In the genomic region with DNA sequence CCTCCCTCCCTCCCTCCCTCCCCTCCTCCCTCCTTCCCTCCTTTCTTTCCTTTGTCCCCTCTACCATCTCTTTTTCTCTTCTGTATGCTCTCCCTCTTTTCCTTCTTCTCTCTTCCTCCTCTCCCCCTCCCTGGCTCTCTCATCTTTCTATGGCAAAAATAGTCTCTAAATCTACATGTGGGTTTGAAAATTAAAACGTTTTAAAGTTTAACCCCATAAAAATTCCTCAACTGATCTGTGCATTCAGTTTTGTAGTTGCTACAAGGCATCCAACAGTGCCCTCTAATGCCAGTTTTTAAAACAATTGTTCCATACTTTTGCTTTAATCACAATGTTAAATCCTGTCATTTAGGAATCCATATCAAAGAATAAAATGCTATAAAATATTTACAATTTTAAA, we compare ENCODE assay signal across 17 mouse cellular contexts.
DNase-seq lines count a peak whose midpoint lies in the region; ATAC-seq lines count a peak whose summit lies in the region.
"Had no signal": no experiment of that assay in that cellular context is flagged by ENCODE, and none has a peak within 500 bp of the region (broad histone marks: within the 10 kb centered on the region; RNA-seq: fewer than 3 reads in every experiment).

No protein-coding gene starts in this region.

- H3K27me3 ChIP-seq in liver, embryonic 11.5 days (replicated peaks; ENCODE audit: control insufficient read depth, insufficient read depth, low read length), result no peaks in the 10 kb centered on the region
- H3K27me3 ChIP-seq: embryonic facial prominence, embryonic 15.5 days; heart, embryonic 13.5 days; hindbrain, embryonic 15.5 days had no signal

- peak; percentile 73; the same call in 1 of the 2 replicates for ATAC-seq in frontal cortex, adult (ENCODE audit: low TSS enrichment)
- no peak for ATAC-seq in liver, embryonic 11.5 days (replicated peaks; ENCODE audit: low FRiP score)
- ATAC-seq in erythroblast, adult 5-6 weeks (replicated peaks; ENCODE audit: low FRiP score, poor library complexity, severe bottlenecking), result no peak
- ATAC-seq: CD4-positive, CD25-positive, alpha-beta regulatory T cell, adult 4 months had no signal

- no peak for DNase-seq in frontal cortex, postnatal 10 days (ENCODE audit: low spot score in 2 of 2)
- peak; percentile 36 for DNase-seq in layer of hippocampus, adult 9-11 months
- DNase-seq in layer of hippocampus, postnatal 10 days (ENCODE audit: low spot score in 2 of 2), result no peak
- peak; percentile 10 for DNase-seq in 3T3-L1 (ENCODE audit: low read depth, low spot score)
- DNase-seq in adipocyte (ENCODE audit: low spot score), result peak; percentile 3
- no peak for DNase-seq in liver, embryonic 11.5 days (ENCODE audit: low spot score)
- DNase-seq: adrenal gland, postnatal 14 days; cerebellum, adult 11-12 months; gastrocnemius, postnatal 10 days; kidney, postnatal 36 days; lung, postnatal 14 days had no signal

- no peaks in the 10 kb centered on the region for H3K36me3 ChIP-seq in liver, embryonic 11.5 days (ENCODE audit: control insufficient read depth, insufficient read depth, low read length)
- H3K36me3 ChIP-seq: embryonic facial prominence, embryonic 15.5 days; heart, embryonic 13.5 days; hindbrain, embryonic 15.5 days had no signal

- no peak overlapping the region for H3K4me3 ChIP-seq in liver, embryonic 11.5 days (ENCODE audit: low read depth, low read length)
- H3K4me3 ChIP-seq: embryonic facial prominence, embryonic 15.5 days; heart, embryonic 13.5 days; hindbrain, embryonic 15.5 days had no signal

- H3K4me1 ChIP-seq in liver, embryonic 11.5 days (replicated peaks; ENCODE audit: control insufficient read depth, insufficient read depth, low read length), result no peaks in the 10 kb centered on the region
- H3K4me1 ChIP-seq: embryonic facial prominence, embryonic 15.5 days; heart, embryonic 13.5 days; hindbrain, embryonic 15.5 days had no signal

- H3K9me3 ChIP-seq in liver, embryonic 11.5 days (ENCODE audit: control insufficient read depth, low read length), result no peaks in the 10 kb centered on the region
- H3K9me3 ChIP-seq: embryonic facial prominence, embryonic 15.5 days; heart, embryonic 13.5 days; hindbrain, embryonic 15.5 days had no signal

- whole genome bisulfite sequencing in liver, embryonic 11.5 days, result 21% methylated on average over 1 of the region's 1 CpGs

- H3K9ac ChIP-seq in liver, embryonic 11.5 days (ENCODE audit: low read depth, low read length), result no peak overlapping the region
- H3K9ac ChIP-seq: embryonic facial prominence, embryonic 15.5 days; heart, embryonic 13.5 days; hindbrain, embryonic 15.5 days had no signal

- no peak overlapping the region for H3K4me2 ChIP-seq in liver, embryonic 11.5 days
- H3K4me2 ChIP-seq: embryonic facial prominence, embryonic 15.5 days; heart, embryonic 13.5 days; hindbrain, embryonic 15.5 days had no signal

- no peak overlapping the region for H3K27ac ChIP-seq in liver, embryonic 11.5 days (ENCODE audit: low read depth, low read length)
- H3K27ac ChIP-seq: embryonic facial prominence, embryonic 15.5 days; heart, embryonic 13.5 days; hindbrain, embryonic 15.5 days had no signal

Comparison
In these comparisons a context has a peak if more than half of its experiments do, and no peak if none do; other contexts are left out.
1. DNase-seq: peak in layer of hippocampus, adult 9-11 months (single experiment), 3T3-L1 (single experiment) and adipocyte (single experiment); none in frontal cortex, postnatal 10 days (0 of 2), layer of hippocampus, postnatal 10 days (0 of 2) and liver, embryonic 11.5 days (single experiment).